9 mouse cellular contexts compared by ENCODE assay signal in the genomic region with DNA sequence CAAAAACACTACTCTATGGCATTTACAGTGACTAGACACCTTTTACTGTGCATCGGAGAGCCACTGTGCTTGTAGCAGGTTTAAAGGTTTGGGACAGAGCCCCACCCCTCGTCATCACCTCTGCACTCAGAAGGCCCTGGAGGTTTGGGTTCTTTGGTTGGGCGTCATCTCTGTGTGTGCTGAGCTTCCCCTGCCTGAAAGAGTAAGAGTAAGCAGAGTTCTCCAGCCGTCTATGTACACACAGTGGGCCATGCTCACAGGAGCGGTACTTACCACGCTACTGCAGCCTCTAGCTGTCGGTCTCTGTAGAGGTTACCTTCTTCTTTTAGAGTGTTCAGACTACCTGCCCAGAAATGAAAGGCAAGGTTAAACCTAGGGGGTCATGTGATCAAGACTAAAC. TPM values are rescaled to one million over a fixed set of nuclear protein-coding genes. Genes with fewer than 3 reads are reported as not detected.
DNase-seq lines count a peak whose midpoint lies in the region; ATAC-seq and TF ChIP-seq lines count a peak whose summit lies in the region.
"Had no signal": no experiment of that assay in that cellular context is flagged by ENCODE, and none has a peak within 500 bp of the region (broad histone marks: within the 10 kb centered on the region; RNA-seq: fewer than 3 reads in every experiment).

No protein-coding gene starts in this region.

- H3K4me3 ChIP-seq in kidney, embryonic 16.5 days (ENCODE audit: low read length): peak overlapping the region; percentile 82
- peak overlapping the region; percentile 79; the same call in 1 of the 2 replicates for H3K4me3 ChIP-seq in embryonic facial prominence, embryonic 12.5 days
- H3K4me3 ChIP-seq in intestine, embryonic 15.5 days (replicated peaks): peak overlapping the region; percentile 79; the same call in 1 of the 2 replicates
- peak overlapping the region; percentile 71 for H3K4me3 ChIP-seq in myocyte

- H3K27ac ChIP-seq in kidney, embryonic 16.5 days (ENCODE audit: low read length): no peak overlapping the region
- no peak overlapping the region for H3K27ac ChIP-seq in embryonic facial prominence, embryonic 12.5 days
- H3K27ac ChIP-seq in intestine, embryonic 15.5 days: no peak overlapping the region

- H3K9me3 ChIP-seq in kidney, embryonic 16.5 days (ENCODE audit: low read length): no peaks in the 10 kb centered on the region
- no peaks in the 10 kb centered on the region for H3K9me3 ChIP-seq in embryonic facial prominence, embryonic 12.5 days
- no peaks in the 10 kb centered on the region for H3K9me3 ChIP-seq in intestine, embryonic 15.5 days

- peaks cover 10% of the 10 kb centered on the region for H3K79me2 ChIP-seq in myocyte (ENCODE audit: control insufficient read depth, insufficient read depth)

- peak overlapping the region; percentile 73 for H3K4me2 ChIP-seq in kidney, embryonic 16.5 days (replicated peaks; ENCODE audit: low read depth, low read length)
- H3K4me2 ChIP-seq in embryonic facial prominence, embryonic 12.5 days (replicated peaks): peak overlapping the region; percentile 76; the same call in 1 of the 2 replicates
- H3K4me2 ChIP-seq in intestine, embryonic 15.5 days (replicated peaks): peak overlapping the region; percentile 85
- peak overlapping the region; percentile 87 for H3K4me2 ChIP-seq in myocyte (ENCODE audit: low read depth)

- peaks cover 47% of the 10 kb centered on the region for H3K36me3 ChIP-seq in kidney, embryonic 16.5 days (ENCODE audit: insufficient read depth, low read length)
- peaks cover 52% of the 10 kb centered on the region for H3K36me3 ChIP-seq in embryonic facial prominence, embryonic 12.5 days
- peaks cover 37% of the 10 kb centered on the region for H3K36me3 ChIP-seq in intestine, embryonic 15.5 days
- peaks cover 7% of the 10 kb centered on the region for H3K36me3 ChIP-seq in myocyte (ENCODE audit: control insufficient read depth, insufficient read depth)

- DNase-seq in kidney, adult 11 months: no peak
- no peak for DNase-seq in urinary bladder, postnatal 10 days (ENCODE audit: low spot score)
- DNase-seq in cerebellum, adult 18-20 months: no peak
- no peak for DNase-seq in natural killer cell, adult 2 months (ENCODE audit: low spot score in 2 of 2)
- DNase-seq: thymus, postnatal 14 days had no signal

- no peak overlapping the region for H3ac ChIP-seq in myocyte (ENCODE audit: control insufficient read depth, insufficient read length)

- no peaks in the 10 kb centered on the region for H3K27me3 ChIP-seq in kidney, embryonic 16.5 days (ENCODE audit: insufficient read depth, low read length)
- H3K27me3 ChIP-seq in embryonic facial prominence, embryonic 12.5 days: no peaks in the 10 kb centered on the region
- no peaks in the 10 kb centered on the region for H3K27me3 ChIP-seq in intestine, embryonic 15.5 days (replicated peaks)
- H3K27me3 ChIP-seq in myocyte (ENCODE audit: control insufficient read depth, insufficient read depth, insufficient read length): no peaks in the 10 kb centered on the region

- no peak for ATAC-seq in kidney, embryonic 16.5 days (ENCODE audit: low FRiP score, low TSS enrichment)
- ATAC-seq in embryonic facial prominence, embryonic 12.5 days (ENCODE audit: insufficient number of reproducible peaks, insufficient read depth, low FRiP score, low TSS enrichment): no peak
- no peak for ATAC-seq in intestine, embryonic 15.5 days

- peaks cover 11% of the 10 kb centered on the region; the same call in 1 of the 2 replicates for H3K4me1 ChIP-seq in kidney, embryonic 16.5 days (ENCODE audit: insufficient read depth, low read length)
- H3K4me1 ChIP-seq in embryonic facial prominence, embryonic 12.5 days: peaks cover 9% of the 10 kb centered on the region
- H3K4me1 ChIP-seq in intestine, embryonic 15.5 days (replicated peaks): peaks cover 10% of the 10 kb centered on the region; the same call in 1 of the 2 replicates

- no peak overlapping the region for H3K9ac ChIP-seq in kidney, embryonic 16.5 days (replicated peaks; ENCODE audit: low read length)
- H3K9ac ChIP-seq in embryonic facial prominence, embryonic 12.5 days: no peak overlapping the region
- no peak overlapping the region for H3K9ac ChIP-seq in intestine, embryonic 15.5 days

- 90% methylated on average over 7 of the region's 7 CpGs for WGBS in kidney, embryonic 16.5 days
- WGBS in embryonic facial prominence, embryonic 12.5 days: 88% methylated on average over 7 of the region's 7 CpGs
- 89% methylated on average over 7 of the region's 7 CpGs for WGBS in intestine, embryonic 15.5 days

- TF ChIP-seq POLR2A in myocyte (IDR thresholded peaks at IDR 0.05; ENCODE audit: insufficient read length, low read depth): no peak

TF ChIP-seq in myocyte, 11 proteins besides CTCF, POLR2A, EP300 and RAD21:
- TF ChIP-seq TCF3 (IDR thresholded peaks at IDR 0.05; ENCODE audit: insufficient read length, low read depth) (no peak), MYOD1 (IDR thresholded peaks at IDR 0.05; ENCODE audit: control insufficient read depth in 1 of 3, insufficient read length in 2 of 3, low read depth in 2 of 3) (no peak), REST (IDR thresholded peaks at IDR 0.05; ENCODE audit: insufficient read depth, insufficient read length) (no peak), E2F4 (IDR thresholded peaks at IDR 0.05; ENCODE audit: insufficient read depth) (no peak), SRF (IDR thresholded peaks at IDR 0.05; ENCODE audit: control insufficient read depth, insufficient read length, low read depth) (no peak), USF1 (IDR thresholded peaks at IDR 0.05; ENCODE audit: low read depth) (no peak), POLR2AphosphoS2 (IDR thresholded peaks at IDR 0.05; ENCODE audit: insufficient read length, low read depth) (no peak), MAX (IDR thresholded peaks at IDR 0.05; ENCODE audit: low read depth) (no peak), MYOG (IDR thresholded peaks at IDR 0.05; ENCODE audit: control insufficient read depth in 1 of 3, insufficient read depth in 1 of 3, insufficient read length in 2 of 3, low read depth in 2 of 3) (no peak), TCF12 (IDR thresholded peaks at IDR 0.05; ENCODE audit: insufficient read depth, poor library complexity, severe bottlenecking) (no peak), CEBPB (IDR thresholded peaks at IDR 0.05; ENCODE audit: insufficient read depth, poor library complexity, severe bottlenecking) (no peak)

RNA-seq across cellular contexts. Expression of a gene that starts 1.2 kb away (rescaled TPM):
- polyA plus RNA-seq in kidney, embryonic 16.5 days (2015; fragmentation: Nextera tagmentation; extraction: Ambion mirVana): 61.9 and 69.8 TPM in 2 replicates
- polyA plus RNA-seq in embryonic facial prominence, embryonic 12.5 days (2016; fragmentation: Nextera tagmentation; extraction: Ambion mirVana): 48.4 TPM in 2 replicates
- polyA plus RNA-seq in intestine, embryonic 15.5 days (2015; fragmentation: Nextera tagmentation; extraction: Ambion mirVana): 42.9 and 47.5 TPM in 2 replicates
- 41.5 TPM for polyA plus RNA-seq in myocyte (2012; fragmentation: generic; extraction: Trizol)

RNA-seq across cellular contexts. Expression of a gene that starts 37.8 kb away (rescaled TPM):
- 16.6 and 22.1 TPM in 2 replicates for polyA plus RNA-seq in kidney, embryonic 16.5 days (2015; fragmentation: Nextera tagmentation; extraction: Ambion mirVana)
- polyA plus RNA-seq in embryonic facial prominence, embryonic 12.5 days (2016; fragmentation: Nextera tagmentation; extraction: Ambion mirVana): 25.5 TPM in 2 replicates
- 16.4 and 17.0 TPM in 2 replicates for polyA plus RNA-seq in intestine, embryonic 15.5 days (2015; fragmentation: Nextera tagmentation; extraction: Ambion mirVana)
- 4.7 TPM for polyA plus RNA-seq in myocyte (2012; fragmentation: generic; extraction: Trizol)

RNA-seq across cellular contexts. Expression of a gene that starts 38.4 kb away (rescaled TPM):
- 161 and 163 TPM in 2 replicates for polyA plus RNA-seq in kidney, embryonic 16.5 days (2015; fragmentation: Nextera tagmentation; extraction: Ambion mirVana)
- polyA plus RNA-seq in embryonic facial prominence, embryonic 12.5 days (2016; fragmentation: Nextera tagmentation; extraction: Ambion mirVana): 153 and 156 TPM in 2 replicates
- 163 and 171 TPM in 2 replicates for polyA plus RNA-seq in intestine, embryonic 15.5 days (2015; fragmentation: Nextera tagmentation; extraction: Ambion mirVana)
- polyA plus RNA-seq in myocyte (2012; fragmentation: generic; extraction: Trizol): 103 TPM
